Mouse (Mus musculus): ENCODE results near the gene Rpain.

Rpain gene

GRCm38 (mm10) chr11:71003611-71004315 is 33.8 kb downstream of the Rpain start:
- no peak for DNase-seq

- peak; percentile 95 to 97 for DNase-seq
Observed at GRCm38 (mm10) chr11:71004316-71004773, 34.3 kb downstream of the Rpain start, which contains the start of gene Dhx33. Dhx33 (minus strand) TSS chr11:71004437.

- DNase-seq: no peak
Observed at GRCm38 (mm10) chr11:71005046-71005445, 35.0 kb downstream of the Rpain start.

GRCm38 (mm10) chr11:71007026-71007425 is 37.0 kb downstream of the Rpain start:
- DNase-seq: no peak

- no peak for DNase-seq
Observed at GRCm38 (mm10) chr11:71007831-71008230, 37.8 kb downstream of the Rpain start.

- peak in 1 of 2 experiments; percentile 29 for DNase-seq
Observed at GRCm38 (mm10) chr11:71008321-71008720, 38.3 kb downstream of the Rpain start.

- DNase-seq: no peak
Observed at GRCm38 (mm10) chr11:71012743-71013142, 42.7 kb downstream of the Rpain start.

- no peak for DNase-seq
Observed at GRCm38 (mm10) chr11:71017051-71017450, 47.0 kb downstream of the Rpain start.

- no peak for DNase-seq
Observed at GRCm38 (mm10) chr11:71018416-71019200, 48.6 kb downstream of the Rpain start.

- DNase-seq: peak; percentile 98
Observed at GRCm38 (mm10) chr11:71019201-71020068, 49.4 kb downstream of the Rpain start, which contains the start of the genes Mis12 and Derl2. Mis12 (plus strand) TSS chr11:71019611. Derl2 (minus strand) TSS chr11:71019841.

Data from cerebellum, postnatal 25 days (tissue).